Mouse (Mus musculus) 3T3-L1 (cell line): ENCODE results near the gene Insig1.

Experiments
- DNase-seq: peaks from one replicate; pipeline ENCODE4 v3.0.0-alpha.2; 2015; ENCODE audit warnings: low read depth, low spot score

The Insig1 gene

GRCm38 (mm10) chr5:28063989-28064624 lies 7.1 kb upstream of the Insig1 start:
- peak; percentile 77 for DNase-seq

DNA sequence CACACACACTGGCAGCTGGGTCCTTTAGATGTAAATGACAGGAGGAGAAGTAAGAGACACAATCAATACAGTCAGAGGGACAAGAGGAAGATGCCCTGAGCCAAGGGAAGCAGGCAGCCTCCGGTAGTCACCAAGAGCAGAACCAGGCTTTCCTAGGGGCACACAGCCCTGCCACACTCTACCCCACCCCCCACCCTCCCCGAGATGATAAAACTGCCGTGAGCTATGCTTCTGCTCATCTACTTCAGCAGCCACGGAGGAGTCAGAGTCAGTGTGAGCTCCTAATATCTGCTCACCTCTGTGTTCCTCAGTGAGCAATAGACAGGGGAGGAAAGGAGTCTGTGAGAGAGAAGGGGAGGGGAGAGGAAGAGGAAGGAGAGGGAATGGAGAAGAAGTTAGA lies 5.9 kb upstream of the Insig1 start:
- no peak for DNase-seq

DNA sequence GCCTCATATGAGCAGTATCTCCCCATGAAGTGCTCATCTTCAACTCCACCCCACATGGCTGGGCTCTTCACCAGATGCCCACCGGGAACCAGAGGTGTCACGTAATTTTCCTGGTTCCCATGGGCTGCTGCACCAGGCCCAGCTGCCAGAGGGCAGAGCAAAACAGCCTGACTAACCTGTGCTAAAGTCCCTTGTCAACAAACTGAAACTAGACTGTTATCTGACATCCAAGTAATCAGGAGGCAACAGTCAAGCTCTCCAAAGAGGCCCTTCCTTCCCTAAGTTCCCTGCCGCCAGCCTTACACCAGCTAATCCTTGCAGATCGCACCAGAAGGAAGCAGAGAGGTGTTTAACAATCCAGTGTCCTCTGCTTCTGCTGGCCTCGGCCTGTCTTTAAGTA lies 4.9 kb upstream of the Insig1 start:
- DNase-seq, result no peak

GRCm38 (mm10) chr5:28070149-28070827 lies 875 bp upstream of the Insig1 start:
- no peak for DNase-seq

DNA sequence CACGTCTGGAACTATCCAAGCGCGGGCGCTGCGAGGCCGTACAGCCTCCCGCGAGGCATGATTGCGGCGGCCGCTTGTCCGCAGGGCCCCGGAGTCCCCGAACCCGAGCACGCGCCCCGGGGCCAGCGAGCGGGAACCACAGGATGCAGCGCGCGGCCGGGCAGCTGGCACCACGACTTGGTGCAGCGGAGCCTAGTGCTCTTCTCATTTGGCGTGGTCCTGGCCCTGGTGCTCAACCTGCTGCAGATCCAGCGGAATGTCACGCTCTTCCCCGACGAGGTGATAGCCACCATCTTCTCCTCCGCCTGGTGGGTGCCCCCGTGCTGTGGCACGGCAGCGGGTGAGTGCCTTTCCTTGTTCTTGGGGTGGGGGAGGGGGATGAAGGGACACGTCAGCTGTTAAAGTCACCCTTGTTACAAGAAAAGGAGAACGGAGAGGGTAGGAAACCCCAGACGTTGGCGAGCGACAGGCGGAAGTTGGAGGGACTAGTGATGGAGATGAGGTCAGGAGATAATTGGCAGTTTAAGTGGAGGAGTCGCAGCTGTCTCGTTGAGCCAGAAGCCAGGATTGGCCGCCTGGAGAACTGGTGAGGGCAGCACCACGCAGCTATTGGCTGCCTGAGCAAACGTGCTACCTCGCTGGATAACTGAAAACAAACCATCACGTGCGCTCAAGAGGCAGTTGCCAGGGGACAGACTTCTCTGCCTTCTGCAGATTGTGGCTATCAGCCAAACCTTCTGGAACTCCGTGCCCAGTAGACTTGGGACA lies 477 bp downstream of the Insig1 start:
- DNase-seq, result peak; percentile 95

DNA sequence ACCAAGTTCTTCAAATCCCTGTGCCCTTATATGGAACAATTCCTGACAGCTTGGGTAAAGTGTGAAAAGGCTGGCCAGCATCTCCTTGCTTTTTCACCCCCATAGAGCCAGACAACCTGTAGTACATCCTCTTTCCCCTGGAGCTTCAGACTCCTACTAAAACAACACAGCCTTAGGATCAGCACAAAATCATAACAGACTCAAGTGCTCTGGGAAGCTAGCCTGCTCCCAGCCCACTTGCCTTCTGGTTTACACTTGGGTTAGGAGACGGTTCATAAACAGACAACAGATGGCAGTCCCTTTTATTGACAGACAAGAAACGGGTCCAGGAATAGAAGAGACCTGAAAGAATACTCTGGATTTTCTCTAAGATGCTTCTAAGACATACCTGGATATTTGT lies 8.3 kb downstream of the Insig1 start:
- no peak for DNase-seq

DNA sequence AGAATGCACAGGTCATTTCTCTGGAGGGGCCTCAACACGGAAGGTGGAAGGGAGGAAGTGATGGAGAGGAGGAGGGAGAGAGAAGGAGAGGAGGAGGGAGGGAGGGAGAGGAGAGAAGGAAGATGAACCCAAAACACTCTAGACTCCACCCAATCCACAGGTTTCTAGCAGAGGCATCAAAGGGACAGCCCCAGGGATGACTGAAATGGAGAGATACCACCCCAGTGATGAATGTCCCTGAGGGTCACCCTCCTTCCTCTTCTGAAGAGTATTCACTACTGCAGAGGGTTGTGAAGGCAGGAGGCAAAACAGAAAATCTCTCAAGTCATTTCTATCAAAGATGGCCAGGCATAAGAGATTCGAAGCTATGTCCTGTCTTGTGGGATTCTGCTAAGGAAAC lies 10.0 kb downstream of the Insig1 start:
- DNase-seq, result no peak

DNA sequence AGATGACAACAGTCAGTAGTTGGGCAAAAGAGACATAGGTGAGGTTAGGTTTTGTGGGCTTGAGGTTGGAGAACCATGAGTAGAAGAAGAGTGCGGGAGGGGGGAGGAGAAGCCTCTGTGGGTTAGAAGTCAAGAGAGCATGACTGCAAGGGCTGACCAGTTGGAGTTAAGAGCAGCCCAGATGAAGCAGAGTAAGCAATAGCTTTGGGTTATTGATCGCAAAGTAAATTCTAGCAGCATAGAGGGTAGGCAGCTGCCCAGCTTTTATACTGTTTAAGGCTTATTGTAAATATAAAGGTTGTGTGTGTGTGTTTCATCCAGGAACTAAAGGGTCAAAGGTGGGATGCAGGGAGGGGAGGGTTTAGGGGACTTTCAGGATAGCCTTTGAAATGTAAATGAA lies 10.7 kb downstream of the Insig1 start:
- no peak for DNase-seq

DNA sequence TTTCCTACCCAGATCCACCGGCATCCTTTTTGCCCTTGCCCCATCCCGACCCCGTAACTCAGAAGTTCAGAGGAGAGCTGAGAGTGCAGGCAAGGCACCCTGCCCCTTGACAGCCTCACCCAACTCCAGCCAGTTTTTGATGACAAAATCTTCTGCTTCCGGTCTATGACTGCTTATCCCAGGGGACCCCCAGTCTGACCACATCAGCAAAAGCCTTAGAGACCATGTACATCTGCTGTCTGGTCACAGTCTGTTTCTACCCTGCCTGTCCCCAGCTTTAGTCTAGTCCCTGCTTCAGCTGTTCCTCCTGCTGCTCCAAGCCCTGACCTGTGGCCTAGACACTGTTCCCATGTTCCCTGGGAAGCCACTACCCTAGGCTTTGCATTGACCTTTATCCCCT lies 11.1 kb downstream of the Insig1 start:
- DNase-seq, result peak; percentile 33

DNA sequence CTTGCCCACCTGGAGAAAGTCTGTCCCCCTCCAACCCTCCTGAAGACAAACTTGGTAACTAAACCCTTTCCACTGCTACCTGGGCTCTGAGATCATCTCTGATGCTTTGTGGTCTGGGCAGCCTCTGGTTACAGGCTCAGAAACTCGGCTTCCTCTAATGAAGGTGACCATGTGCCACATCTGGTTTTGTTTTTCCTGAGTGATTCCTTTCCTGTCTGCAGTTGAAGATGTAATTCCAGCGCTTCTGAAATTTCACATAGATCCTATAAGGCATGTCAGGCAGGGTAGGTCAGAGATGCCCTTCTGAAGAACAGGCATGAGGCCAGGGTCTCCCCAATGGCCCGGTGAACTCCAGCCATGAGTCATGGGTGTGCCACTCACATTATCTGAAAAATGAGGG lies 11.6 kb downstream of the Insig1 start:
- DNase-seq, result peak; percentile 62

DNA sequence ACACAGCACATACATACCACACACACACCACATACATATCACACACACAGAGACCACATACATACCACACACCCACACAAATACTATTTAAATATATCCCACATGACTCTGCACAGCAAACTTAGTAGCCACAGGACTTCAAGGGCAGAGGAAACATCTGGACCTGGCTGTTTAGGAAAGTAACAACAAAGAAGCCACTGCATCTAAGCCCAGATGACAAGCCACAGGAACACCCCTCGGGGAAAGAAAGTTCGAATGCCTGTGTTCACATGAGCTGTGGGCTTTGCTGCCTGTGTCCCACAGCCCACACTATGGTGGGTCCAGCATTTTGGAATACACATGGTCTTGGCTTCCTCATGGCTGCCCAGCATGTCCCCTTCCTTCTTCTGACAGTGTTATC lies 13.6 kb downstream of the Insig1 start:
- DNase-seq, result no peak

- peak; percentile 68 for DNase-seq
Measured at GRCm38 (mm10) chr5:28090547-28090946, 19.4 kb downstream of the Insig1 start.

GRCm38 (mm10) chr5:28092327-28092726 lies 21.2 kb downstream of the Insig1 start:
- DNase-seq, result no peak

- peak; percentile 82 for DNase-seq
Measured at GRCm38 (mm10) chr5:28093874-28094273, 22.7 kb downstream of the Insig1 start.

DNA sequence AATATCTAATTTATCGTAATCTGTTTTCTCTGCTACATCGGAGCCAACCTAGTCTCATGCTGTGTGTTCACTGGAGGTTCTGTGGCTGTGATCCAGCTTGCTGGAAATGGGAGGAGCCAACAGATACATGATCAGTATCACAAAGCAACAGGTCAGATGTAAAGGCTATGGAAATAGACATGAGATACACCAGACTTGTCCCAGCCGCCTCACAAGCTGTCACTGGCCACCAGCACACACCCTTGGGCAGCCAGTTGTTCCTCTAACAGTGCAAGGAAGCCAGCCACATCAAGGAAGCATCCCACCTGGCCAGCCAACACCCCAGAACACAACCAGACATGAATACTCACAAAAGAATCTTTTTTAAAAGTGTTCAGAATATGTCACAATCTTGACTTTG lies 23.2 kb downstream of the Insig1 start:
- DNase-seq, result no peak

GRCm38 (mm10) chr5:28094846-28095245 lies 23.7 kb downstream of the Insig1 start:
- DNase-seq, result no peak

- DNase-seq, result no peak
Measured at GRCm38 (mm10) chr5:28095671-28096070, 24.5 kb downstream of the Insig1 start.

GRCm38 (mm10) chr5:28106966-28107365 lies 35.8 kb downstream of the Insig1 start:
- DNase-seq, result no peak

- no peak for DNase-seq
Measured at GRCm38 (mm10) chr5:28107974-28108373, 36.8 kb downstream of the Insig1 start.

GRCm38 (mm10) chr5:28110881-28111280 lies 39.7 kb downstream of the Insig1 start:
- DNase-seq, result peak; percentile 62

DNA sequence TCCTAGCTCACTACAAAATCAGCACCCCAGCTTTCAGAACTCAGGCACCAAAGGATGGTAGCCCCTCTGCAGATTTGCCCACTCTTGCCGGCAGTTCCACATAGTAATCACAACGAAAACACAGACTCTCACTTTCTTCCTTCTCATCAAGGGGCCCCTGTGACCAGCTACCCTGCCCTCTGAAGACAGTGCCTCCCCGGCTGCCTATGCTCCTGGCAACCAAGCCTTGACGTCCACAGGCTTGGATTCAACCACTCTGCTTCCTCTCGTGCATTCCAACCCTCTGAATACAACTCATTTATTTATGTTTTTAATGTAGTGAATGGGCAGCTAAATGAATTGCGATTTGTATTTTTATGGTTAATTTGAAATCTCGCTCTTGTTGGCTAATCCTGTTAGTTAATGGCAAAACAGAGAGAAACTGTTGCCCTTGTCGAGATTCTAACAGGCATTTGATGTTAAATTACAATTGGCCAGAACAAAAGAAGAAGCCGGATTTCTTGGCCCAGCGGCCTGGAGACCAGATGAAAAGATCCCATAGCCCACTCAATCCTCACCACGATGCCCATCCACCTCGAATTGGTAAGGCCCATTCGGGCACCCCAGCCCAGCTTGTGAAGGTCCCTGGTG lies 46.2 kb downstream of the Insig1 start:
- DNase-seq, result no peak

DNA sequence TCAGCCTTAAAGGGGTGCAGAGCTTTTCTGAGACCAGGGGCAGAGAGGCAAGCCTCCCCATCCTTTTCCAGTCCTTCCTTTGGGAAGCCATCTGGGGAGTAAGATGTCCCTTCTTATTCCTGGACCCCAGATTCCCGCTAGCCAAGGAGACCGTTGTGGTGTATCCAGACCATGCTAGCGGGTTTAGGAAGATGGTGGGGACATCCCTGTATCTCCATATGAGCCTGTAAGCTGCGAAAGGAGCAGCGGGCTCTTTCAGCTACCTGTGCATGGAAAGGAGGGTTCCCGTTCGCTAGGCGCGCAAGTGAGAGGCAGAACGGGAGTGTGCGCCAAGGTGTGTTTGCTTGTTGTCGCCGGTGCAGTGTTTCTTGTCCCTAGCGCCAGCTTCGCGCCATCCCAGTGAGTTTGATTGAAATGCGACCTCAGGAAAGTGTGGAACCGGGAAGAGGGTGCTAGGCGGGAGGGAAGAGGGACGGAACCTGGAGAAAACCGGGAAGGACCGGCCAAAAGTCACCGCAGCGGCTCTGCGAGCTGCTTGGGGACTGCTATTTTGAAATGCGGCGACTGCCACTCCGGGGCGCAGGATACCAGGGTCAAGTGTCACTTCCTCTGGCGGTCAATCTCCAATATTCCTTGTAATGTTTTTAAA lies 46.8 kb downstream of the Insig1 start:
- no peak for DNase-seq
